Mouse (Mus musculus) layer of hippocampus, adult 18-20 months (tissue): ENCODE data around the gene Retreg2. TPM values are rescaled to one million over a fixed set of nuclear protein-coding genes. Genes with fewer than 3 reads are reported as not detected.
A peak's percentile ranks its signal among the peaks of the same experiment; 100 is the strongest.

Experiments used
- DNase-seq, 2 experiments: peaks; one replicate each; pipeline ENCODE4 v3.0.0; 2022; ENCODE audit warnings: low spot score in 2 of 2
- long read RNA-seq: library from polyadenylated mRNA; stranded (forward); transcript quantifications from one replicate; pipeline ENCODE4 v2.0.0, GENCODE M21; 2021
- total RNA-seq, 2 experiments: library from RNA; stranded (reverse); gene quantifications; 2 replicates each; pipeline ENCODE4 v1.2.3; 2021

The Retreg2 gene
- 100 to 1,000 TPM; 183 to 185 TPM for total RNA-seq
- long read RNA-seq, transcript Retreg2-201 (9 exons, 2,561 nt), result major isoform, 151 of 242 reads
- long read RNA-seq, transcript Retreg2-208 (10 exons, 2,438 nt), result minor isoform, 50 of 242 reads
- long read RNA-seq, transcript Retreg2-204 (9 exons, 2,477 nt), result minor isoform, 6 of 242 reads
- long read RNA-seq, partial matches to known transcripts, result 21 of 242 reads
- long read RNA-seq, other reads (novel, unspliced or antisense), result 14 of 242 reads

- peak; percentile 93 to 97 for DNase-seq
These were observed at the start of gene Retreg2, which contains the start of gene Cnppd1 for GRCm38 (mm10) chr1:75142301-75143261. Gene Retreg2, plus strand, starts transcription at chr1:75142778. Gene Cnppd1, minus strand, starts transcription at chr1:75142711.

DNA sequence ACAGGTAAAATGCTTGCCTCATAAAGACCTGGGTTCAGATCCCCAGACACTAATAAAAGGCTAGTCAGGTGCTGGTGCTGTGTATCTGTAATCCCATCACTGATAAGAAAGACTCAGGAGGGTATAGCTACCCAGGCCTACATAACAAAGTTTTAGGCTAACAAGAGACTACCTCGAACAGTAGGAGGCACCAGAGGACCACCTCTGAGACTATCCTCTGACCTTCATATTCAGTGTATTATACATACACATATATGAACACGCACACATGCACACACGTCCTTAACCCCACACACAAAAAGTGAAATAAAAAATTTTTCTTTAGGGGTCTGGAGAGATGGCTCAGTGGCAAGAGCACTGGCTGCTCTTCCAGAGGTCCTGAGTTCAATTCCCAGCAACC, 20.4 kb upstream of the Retreg2 start:
- no peak for DNase-seq

DNA sequence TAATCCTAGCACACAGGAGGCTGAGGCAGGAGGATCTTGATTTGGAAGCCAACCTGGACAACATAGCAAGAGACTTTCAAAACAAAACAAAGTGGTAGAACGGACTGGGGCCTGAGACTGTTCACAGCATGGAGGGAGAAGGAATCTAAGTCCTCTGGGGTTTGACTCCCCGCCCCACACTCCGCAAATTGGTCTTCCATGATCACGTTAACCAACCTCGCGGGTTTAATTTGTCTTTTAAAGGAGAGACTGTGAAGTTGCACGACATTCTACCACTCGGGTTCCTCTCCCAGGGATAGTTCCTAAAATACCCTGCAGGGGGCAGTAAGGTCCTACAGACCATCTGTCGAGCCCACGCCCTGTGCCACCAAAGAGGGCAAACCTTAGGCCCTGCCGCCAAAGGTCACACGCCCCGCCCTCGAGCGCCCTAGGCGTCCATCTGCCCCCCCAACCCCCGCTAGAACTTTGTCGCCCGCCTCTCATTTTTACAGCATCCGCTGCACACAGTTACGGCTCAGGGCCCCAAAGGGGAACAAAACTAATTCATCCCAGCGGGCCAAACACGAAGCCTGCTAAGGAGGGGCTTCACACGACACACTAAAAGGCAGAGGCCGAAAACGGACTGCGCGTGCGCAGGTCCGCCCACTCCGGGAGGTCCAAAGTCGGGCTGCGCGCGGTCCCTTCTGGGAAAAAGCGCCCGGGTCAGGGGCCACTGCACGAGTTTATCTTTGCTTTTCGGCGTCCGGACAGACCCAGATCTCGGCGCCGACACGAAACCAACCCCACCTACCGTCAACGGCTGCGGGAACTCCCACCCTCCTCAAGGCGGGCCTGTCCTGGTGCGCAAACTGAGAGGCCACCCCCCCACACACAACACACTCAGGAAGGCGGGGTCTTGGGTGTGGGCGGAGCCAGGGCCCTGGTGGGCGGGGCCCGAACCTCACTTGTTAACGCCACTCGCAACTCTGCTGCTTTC, 17.9 kb upstream of the Retreg2 start, which contains the start of gene Nhej1:
Gene Nhej1, minus strand, starts transcription at position 855 of the 976 bp plus-strand sequence.
- DNase-seq, result peak; percentile 80 to 94

GRCm38 (mm10) chr1:75125418-75125817, 17.2 kb upstream of the Retreg2 start:
- DNase-seq, result no peak

- DNase-seq, result no peak
These were observed 13.9 kb upstream of the Retreg2 start for GRCm38 (mm10) chr1:75128641-75129040.

- no peak for DNase-seq
These were observed 9.0 kb upstream of the Retreg2 start, which contains the start of gene Slc23a3 for GRCm38 (mm10) chr1:75133421-75134207. Gene Slc23a3, minus strand, starts transcription at chr1:75133890.

DNA sequence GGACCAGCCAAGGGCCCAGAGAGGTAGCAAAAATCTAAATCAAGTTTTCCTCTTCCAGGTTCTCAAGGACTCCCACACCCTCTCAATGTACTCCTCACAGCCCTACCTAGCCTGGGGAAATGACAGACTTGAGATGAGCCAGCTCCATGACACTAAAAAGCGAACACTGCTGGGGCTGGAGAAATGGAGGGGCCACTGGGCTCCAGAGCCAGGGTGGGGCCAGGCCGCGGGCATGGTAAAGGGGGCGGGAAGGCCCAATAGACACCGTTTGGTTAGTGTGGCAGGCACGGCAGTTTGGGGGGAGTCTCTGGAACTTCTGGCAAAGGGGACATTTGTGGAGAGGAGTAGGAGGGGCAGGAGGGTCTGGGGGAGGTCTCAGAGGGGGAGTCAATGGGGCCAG, 6.3 kb upstream of the Retreg2 start:
- no peak for DNase-seq

- no peak for DNase-seq
These were observed 5.8 kb upstream of the Retreg2 start for GRCm38 (mm10) chr1:75136730-75137129.

DNA sequence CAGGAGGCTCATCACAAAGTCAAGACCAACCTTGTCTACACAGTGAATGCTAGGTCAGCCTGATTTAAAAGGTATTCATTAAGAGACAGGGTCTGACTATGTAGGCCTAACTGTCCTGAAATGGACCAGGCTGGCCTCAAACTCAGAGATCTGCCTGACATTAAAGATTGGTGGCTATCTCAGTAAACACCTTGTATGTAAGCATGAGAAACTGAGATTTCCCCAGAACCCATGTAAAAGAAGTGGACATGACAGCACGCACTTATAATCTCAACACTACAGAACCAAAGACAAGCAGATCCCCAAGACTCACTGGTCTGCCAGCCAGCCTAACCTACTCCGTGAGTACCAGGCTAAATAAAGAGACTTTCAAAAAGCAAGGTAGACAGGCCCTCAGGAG, 4.1 kb upstream of the Retreg2 start:
- no peak for DNase-seq

- no peak for DNase-seq
These were observed 1.9 kb upstream of the Retreg2 start for GRCm38 (mm10) chr1:75140601-75141190.

GRCm38 (mm10) chr1:75141486-75142190, 940 bp upstream of the Retreg2 start:
- peak; percentile 43 to 61 for DNase-seq

GRCm38 (mm10) chr1:75145589-75145988, 3.0 kb downstream of the Retreg2 start:
- DNase-seq, result no peak

DNA sequence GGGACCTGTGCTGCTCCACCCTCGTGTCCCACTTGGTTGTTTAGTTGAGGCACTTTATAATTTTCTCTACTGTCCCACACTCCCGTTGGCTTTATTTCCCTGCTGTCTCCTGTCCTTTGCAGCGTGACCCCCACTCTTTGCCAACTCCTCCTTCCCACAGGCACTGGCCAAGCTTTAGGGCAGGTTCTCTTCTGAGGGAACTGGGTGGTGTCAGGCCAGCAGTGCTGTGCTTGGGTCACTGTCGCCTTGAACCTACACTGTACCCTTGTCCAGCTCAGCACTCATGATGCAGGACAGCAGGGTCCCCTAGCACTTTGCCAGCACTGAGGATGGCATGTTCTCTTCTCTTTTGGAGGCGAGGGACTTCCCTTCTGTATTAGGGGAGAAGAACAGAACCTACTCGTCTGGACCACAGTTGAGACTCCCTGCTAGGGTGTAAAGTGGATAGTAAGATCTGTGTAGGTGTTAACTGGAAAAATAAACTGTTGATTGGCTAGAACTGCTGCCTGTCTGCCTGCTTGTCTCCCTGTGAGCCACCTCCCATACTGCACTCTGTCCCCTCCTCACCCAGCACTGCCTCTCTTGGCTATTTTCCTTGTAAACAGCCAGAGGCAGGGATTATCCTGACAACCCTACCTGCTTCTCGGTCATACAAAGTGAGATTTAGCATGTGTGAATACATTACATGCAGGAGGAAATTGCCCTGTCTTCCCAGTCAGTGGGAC, 5.0 kb downstream of the Retreg2 start:
- DNase-seq, result no peak

GRCm38 (mm10) chr1:75148727-75149126, 6.1 kb downstream of the Retreg2 start:
- DNase-seq, result no peak

- no peak for DNase-seq
These were observed 13.3 kb downstream of the Retreg2 start for GRCm38 (mm10) chr1:75155837-75156236.

GRCm38 (mm10) chr1:75158990-75159389, 16.4 kb downstream of the Retreg2 start:
- DNase-seq, result no peak

GRCm38 (mm10) chr1:75159540-75160255, 17.1 kb downstream of the Retreg2 start:
- no peak for DNase-seq

DNA sequence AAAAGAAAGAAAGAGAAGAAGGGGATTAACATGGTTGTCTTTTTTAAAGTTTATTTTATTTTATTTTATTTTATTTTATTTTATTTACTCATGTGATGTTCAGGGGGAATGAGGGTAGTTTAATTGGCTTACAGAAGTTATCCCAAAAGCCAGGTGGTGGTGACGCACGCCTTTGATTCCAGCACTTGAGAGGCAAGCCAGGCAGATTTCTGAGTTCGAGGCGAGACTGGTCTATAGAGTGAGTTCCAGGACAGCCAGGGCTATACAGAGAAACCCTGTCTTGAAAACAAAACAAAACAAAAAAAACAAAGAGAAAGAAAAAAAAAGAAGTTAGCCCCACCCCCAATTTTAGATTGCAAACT, 17.7 kb downstream of the Retreg2 start:
- no peak for DNase-seq
